Comparison of ENCODE assay signal across 16 mouse cellular contexts in the genomic region with DNA sequence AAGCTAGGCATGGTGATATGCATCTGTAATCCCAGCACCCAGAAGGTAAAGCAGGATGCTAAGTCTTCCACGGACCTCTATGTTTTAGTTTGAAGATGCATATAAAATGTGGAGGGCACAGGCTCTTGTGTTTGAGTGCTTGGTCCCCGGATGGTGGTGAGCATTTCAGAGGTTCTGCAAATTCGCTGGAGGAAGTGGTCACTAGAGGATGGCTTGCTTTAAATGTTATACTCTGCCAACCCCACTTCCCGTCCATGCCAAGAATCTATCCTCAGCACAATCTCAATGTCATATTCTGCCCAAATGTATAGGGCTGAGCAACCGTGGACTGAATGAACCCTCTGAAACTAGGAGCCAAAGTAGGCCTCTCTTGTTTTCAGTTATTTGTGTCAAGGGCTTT.
"Had no signal": no experiment of that assay in that cellular context is flagged by ENCODE, and none has a peak within 500 bp of the region (broad histone marks: within the 10 kb centered on the region; RNA-seq: fewer than 3 reads in every experiment).

No protein-coding gene starts in this region.

- H3K4me2 ChIP-seq: liver, embryonic 13.5 days had no signal

- H3K27ac ChIP-seq: kidney, postnatal 0 days; layer of hippocampus, adult 2 months; left cerebral cortex, adult 2 months; liver, embryonic 13.5 days; midbrain, embryonic 10.5 days; stomach, postnatal 0 days had no signal

- DNase-seq: kidney, adult 2 months; kidney, postnatal 25 days; layer of hippocampus, adult 9-11 months; liver, embryonic 13.5 days; lung, adult 2 months; lung, postnatal 14 days; lung, postnatal 4 days; midbrain, embryonic 14.5 days; right cerebral cortex, postnatal 4 days; thymus, adult 2 months; thymus, postnatal 36 days had no signal

- H3K4me3 ChIP-seq: layer of hippocampus, adult 2 months; left cerebral cortex, adult 2 months; liver, embryonic 13.5 days; midbrain, embryonic 10.5 days had no signal

- H3K9me3 ChIP-seq: liver, embryonic 13.5 days; midbrain, embryonic 10.5 days had no signal

- H3K36me3 ChIP-seq: liver, embryonic 13.5 days; midbrain, embryonic 10.5 days had no signal

- H3K9ac ChIP-seq: liver, embryonic 13.5 days had no signal

- H3K27me3 ChIP-seq: liver, embryonic 13.5 days had no signal
